Mouse (Mus musculus): ENCODE measurements around the gene Asic3.
A peak's percentile ranks its signal among the peaks of the same experiment; 100 is the strongest.
"Not testable (repeated sequence)": the region's sequence is repeated elsewhere in the genome, so short reads cannot be mapped to it uniquely, and the experiment has no call there.

Asic3 gene

DNA sequence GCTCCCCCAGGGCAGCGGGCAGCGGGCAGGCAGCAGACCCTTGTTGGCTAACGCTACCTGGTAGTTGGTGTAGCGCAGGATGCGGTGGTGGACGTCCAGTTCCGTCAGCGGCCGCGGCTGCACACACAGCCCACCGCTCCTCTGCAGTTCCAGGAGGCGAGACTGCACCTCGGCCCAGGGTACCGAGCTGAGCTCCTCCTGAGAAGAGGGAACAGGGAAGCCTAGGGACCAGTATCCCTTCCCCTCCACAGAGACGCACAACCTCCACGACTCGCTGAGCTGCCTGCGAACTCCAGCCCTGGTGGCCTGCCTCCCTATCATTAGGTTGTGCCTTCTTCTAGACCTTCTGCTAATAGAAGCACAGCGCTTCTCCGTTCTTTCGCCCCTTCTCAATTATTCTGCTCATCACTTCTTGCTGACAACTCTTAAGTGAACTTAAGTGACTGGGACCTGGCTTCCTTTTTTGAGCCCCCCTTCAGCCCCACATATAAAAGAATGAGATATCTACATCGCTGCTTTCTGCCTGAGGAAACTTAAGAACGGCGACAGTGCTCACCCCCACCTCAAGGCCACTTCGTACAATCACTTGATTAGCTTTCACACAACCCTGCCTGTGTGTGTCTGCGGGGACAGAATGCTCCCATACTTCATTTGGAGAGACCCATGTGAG is 24.8 kb upstream of the Asic3 start:
- DNase-seq (ENCODE audit: low spot score): no peak

DNA sequence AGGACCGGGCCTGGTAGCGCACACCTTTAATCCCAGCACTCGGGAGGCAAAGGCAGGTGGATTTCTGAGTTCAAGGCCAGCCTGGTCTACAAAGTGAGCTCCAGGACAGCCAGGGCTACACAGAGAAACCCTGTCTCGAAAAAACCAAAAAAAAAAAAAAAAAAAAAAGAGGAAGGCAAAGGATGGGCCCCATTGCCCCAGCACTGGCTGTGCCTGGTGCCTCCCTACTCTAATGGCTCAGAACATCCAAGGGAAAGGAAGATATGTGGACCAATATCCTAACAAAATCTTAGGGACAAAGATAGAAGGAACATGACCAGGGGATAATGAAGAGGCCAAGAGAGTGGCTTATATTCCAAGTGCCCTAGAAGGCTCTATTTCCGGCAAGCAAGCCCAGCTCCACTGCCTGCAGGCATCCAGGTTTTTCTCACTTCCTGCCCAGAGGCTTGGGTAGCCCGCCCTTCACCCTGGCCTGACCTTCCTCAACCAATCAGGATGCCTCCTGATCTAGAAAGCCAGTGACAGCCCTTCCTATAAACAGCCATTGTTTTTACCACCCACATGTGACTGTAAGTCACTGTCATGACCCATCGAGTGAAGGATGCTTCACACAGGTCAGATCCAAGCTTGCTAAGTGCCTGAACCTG is 24.1 kb upstream of the Asic3 start:
- DNase-seq (ENCODE audit: low spot score): no peak

DNA sequence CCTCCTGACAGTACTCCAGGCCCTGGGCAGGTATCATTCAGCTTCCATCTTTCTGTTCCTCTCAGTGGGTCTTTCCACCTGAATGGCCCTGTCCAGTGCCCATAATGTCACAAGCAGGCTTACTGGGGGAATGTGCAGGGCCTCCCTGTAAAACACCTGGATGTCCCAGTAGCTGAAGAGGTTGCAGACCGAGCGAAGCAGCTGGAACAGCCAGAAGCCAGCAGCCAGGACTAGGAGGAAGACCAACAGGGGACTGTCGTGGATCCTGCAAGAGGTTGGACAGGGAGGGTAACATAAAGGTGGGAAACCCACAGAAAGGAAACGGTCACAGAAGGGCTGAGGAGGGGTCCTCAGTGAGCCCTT is 23.6 kb upstream of the Asic3 start:
- no peak for DNase-seq (ENCODE audit: low spot score)

DNA sequence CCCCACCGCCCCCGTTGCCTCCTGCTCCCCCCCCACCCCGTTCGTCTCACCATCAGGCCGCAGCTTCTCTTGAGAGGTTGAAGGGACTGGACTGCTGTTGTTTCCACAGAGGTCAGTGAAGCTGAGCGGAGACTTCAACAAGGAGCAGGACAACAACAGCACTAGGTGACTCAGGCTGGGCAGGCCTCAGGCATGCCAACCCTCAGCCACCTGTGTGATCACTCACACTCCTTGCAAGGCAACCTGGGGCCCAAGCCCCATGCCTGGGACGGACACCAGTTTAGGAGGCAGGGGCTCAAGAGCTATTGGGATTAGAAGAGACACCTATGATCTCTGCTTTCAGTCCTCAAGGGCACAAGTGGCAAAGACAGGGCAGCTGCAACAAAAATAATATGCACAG is 21.3 kb upstream of the Asic3 start, which contains the start of gene Atg9b:
TSS of gene Atg9b (minus strand) at position 280 of the 400 bp plus-strand sequence.
- no peak for DNase-seq (ENCODE audit: low spot score)

DNA sequence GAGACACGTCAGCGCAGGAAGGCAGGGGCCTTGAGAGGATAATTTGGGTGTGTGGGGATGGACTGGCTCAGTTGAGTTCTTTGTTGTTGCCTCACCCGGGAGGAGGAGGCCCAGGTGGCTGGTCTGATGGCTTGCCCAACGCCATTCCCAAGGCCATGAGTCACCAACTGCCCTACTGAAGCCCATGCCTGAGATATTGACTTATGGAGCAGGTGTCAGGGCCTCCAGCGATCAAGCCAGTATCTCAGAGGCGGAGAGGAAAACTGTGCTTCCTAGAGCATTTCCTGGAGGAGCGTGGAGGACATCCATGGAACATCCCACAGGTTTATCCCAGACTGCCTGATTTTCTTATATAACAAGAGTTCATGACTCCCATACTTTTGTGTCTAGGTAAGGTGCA is 20.5 kb upstream of the Asic3 start:
- DNase-seq (ENCODE audit: low spot score): no peak

DNA sequence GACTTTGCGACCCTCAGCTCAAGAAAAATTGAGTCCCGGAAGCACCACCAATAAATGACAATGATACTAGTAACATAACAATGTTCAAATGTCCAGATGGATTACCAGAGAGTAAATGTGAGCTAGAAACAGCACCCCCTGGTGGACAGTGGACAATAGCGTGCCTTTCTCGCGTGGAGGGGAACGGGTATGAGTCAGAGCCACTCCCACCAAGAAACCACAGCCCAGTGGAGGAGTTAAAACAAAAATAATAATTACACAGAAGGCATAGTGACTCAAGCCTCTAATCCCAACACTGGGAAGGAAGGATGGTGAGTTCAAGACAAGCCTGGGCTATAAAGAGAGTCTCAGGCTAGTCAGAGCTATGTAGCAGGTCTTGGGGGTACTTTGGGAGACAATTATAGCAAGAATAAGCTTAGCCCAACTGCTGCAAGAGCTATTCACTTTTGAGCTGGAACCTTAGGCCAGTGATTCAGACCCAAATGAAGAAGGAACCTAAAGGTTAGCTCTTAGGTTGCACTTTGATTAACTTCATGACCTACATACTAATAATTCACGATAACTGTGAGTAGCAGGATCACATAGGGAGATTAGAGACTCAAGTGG is 19.7 kb upstream of the Asic3 start, which contains the start of gene Abcb8:
TSS of gene Abcb8 (plus strand) at position 272 of the 606 bp plus-strand sequence.
- DNase-seq (ENCODE audit: low spot score): peak; percentile 91

DNA sequence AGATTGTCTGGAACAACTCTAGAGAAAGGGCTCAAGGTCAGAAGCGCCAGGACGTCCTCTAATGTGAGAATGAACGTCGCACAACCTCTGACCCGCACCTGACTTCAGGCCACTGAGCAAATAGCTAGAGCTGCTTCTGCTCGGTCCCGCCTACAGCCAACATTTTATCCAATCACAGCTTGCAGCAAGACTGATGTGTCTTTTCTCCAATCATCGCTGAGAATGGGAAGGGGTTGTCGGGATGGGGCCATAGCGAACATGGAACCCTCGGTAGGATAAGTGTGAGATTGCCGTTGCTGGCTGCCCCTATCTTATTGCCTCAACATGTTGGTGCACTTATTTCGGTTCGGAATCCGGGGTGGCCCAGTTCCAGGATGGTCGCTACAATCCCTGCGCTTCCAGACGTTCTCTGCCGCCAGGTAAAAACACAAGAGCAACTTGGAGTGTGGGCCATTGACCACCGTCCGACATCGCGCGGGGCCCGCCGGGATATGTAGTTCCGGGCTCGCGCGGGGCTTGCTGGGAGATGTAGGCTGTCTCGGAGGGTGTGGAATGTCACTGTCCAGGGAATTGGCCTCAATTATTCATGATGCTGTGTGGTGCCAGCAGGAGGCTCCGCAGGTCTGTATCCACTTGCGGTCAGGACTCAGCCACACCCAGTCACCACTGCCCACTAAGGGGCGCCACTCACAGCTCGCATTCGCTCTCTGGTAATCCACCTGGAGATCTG is 18.9 kb upstream of the Asic3 start:
- peak; percentile 97 for DNase-seq (ENCODE audit: low spot score)

DNA sequence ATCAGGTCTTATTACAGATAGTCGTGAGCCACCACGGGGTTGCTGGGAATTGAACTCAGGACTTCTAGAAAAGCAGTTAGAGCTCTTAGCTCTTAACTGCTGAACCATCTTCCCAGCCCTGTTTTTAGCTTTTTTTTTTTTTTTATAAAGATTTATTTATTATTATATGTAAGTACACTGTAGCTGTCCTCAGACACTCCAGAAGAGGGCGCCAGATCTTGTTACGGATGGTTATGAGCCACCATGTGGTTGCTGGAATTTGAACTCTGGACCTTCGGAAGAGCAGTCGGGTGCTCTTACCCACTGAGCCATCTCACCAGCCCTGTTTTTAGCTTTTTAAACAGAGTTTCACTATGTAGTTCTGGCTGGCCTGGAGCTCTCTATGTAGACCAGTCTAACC is 16.9 kb upstream of the Asic3 start:
- not testable (repeated sequence) for DNase-seq (ENCODE audit: low spot score)

DNA sequence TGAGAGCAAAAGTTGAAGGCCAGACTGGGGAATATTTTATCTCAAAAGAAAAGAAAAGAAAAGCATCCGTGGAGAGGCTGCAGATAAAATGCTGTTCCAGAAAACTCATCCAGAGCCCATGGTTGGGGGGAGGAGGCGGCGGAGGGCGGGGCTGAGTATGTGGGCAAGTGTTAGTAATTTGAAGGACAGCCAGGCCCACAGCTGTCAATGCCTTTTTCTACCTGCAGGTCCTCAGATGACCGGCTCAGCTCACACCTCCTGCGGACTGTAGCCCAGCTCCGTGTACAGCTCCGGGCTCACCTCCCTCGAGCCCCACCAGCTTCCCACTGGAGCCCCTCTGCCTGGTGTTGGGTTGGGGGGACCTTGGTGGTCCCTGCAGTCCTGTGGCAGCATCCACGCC is 13.5 kb upstream of the Asic3 start:
- no peak for DNase-seq (ENCODE audit: low spot score)

DNA sequence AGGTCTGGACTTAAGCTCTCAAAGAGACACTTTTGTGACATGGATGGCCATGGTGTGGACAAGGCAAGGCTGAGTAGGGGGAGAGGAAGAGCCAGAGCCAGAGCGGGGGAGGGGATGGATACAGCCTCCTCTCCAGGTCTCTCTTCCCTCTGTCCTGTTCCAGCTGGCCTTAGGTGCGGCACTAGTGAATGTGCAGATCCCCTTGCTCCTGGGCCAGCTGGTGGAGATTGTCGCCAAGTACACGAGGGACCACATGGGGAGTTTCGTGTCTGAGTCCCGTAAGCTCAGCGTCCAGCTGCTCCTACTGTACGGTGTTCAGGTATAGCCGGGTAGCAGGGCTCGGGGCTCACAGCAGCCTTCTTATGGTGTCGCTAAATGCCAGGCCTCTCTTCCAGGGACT is 12.8 kb upstream of the Asic3 start:
- DNase-seq (ENCODE audit: low spot score): no peak

DNA sequence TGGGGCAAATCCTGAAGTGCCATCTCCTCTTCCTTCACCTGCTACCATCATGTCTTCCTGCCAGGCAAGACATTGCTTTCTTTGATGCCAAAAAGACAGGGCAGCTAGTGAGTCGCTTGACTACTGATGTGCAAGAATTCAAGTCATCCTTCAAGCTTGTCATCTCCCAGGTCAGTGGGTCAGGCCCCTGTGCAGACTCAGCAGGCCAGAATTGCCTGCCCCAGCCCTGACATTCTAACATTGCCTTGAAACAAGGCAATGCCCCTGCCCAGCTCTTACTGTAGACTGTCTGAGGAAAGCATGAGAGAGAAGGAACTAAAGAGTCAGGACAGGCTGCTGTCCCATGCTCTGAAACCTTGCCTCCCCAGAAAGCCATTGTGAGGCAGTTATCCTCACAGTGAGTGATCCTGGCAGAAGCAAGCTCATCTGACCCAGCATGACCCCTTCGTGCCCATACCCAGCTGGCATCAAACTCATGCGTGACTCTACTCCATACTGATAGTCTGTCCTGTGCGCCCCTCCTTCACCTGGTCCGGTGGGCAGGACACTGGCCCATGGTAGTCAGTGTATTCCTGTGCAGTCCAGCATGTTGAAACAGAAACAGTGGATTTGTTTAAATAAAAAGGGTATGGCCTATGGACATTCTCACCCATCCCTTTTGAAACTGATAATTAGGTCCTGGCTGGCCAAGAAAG is 12.1 kb upstream of the Asic3 start:
- no peak for DNase-seq (ENCODE audit: low spot score)

DNA sequence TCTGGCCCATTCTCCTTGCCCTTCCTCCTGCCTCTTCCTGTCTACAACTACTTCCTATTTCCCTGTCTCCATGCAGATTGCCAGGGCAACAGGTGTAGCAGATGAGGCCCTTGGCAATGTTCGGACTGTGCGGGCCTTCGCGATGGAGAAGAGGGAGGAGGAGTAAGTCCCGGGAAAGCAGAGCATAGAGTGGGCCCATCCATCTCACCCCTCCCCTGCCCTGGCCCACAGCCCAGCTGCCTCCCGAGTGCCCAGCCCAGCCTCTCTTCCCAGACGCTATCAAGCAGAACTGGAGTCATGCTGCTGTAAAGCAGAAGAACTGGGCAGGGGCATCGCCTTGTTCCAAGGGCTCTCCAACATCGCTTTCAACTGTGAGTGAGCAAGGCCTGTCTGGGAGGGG is 11.2 kb upstream of the Asic3 start:
- DNase-seq (ENCODE audit: low spot score): no peak

DNA sequence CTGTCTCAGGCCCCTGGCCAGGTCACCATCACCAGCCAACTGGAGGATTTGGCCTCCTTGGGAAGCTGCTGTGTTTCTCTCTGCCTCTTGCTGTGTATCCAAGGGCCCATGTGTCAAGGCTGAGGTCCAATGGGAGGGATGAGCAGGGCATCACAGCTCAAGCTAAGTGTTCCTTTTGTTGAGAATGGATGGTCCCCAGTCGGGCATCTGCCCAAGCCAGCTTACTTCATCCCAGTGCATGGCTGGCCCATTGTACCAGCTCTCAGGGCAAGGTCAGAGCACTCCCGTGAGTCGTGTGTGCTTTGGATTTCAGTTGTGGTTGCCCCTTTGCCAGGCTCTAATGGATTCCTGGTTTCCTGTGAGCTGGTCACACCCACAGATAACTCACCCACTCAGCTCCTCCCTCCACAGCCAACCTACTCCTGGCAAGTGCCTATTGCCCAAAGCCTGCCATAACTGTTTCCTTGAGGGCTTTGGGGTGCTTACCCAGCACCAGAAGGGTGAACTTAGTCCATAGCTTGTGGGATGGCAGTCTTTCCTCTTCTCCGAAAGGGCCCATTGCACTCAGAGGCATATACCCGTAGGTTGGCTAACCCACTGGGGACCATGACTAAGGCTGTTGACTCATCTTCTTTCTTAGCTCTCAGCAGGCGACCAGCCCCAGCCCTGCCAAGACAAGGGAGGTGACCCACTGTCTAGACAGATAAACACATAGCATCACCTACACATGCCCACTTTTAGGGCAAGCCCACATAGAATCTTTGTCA is 8.4 kb upstream of the Asic3 start:
- peak; percentile 70 for DNase-seq (ENCODE audit: low spot score)

DNA sequence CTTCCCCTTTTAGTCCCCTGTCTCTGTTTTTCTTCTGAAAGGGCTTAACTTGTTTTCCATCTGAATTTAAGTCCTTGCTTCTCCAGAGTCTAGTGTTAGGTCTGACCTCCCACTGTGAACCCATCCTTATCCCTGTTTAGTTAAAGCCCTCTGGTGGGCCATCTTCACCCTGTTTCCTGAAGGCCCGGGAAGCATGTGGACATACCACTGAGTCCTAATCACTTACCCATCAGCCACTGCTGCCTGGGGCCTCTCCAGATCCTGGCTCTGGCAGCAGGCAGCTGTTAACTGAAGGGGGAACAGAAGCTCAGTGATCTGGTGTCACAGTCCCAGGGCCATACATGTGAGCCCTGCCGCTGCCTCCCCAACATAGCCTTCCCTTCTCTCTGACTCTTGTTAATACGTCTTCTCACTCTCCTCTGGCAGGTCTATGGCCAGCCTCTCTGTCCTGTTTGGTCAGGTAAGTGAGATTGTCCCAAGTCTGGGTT is 7.8 kb upstream of the Asic3 start:
- DNase-seq (ENCODE audit: low spot score): no peak

DNA sequence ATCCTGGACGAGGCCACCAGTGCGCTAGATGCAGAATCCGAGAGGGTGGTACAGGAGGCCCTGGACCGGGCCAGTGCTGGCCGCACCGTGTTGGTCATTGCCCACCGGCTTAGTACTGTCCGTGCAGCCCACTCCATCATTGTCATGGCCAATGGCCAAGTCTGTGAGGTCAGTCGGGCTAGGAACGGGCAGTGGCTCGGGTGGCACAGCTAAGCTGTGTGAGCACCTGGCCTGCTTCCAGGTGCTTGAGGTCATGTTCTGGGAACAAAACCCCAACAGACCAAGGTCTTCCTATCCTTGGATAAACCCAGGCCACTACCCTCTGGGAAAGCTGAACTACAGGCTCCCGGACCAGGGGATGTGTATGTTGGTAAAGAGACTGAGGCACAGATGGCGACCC is 4.5 kb upstream of the Asic3 start:
- DNase-seq (ENCODE audit: low spot score): no peak

DNA sequence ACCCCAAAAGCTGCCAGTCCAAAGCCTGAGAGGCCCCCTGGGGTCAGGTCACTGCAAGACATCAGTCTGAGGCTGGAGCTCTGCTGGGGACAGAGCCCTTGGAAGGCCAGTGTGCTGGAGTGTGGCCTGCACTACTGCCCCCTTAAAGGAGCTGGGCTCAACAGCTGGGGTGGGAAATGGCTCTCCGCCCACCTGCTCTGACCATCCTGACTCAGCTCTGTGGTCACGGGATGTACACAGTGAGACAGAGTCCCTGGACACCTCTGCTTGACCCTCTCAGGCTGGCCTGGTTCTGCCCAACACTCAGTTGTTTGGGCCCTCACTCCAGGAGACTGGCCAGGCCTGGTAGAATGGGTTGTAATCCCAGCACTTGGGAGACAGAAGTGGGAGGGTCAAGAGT is 3.7 kb upstream of the Asic3 start:
- no peak for DNase-seq (ENCODE audit: low spot score)

DNA sequence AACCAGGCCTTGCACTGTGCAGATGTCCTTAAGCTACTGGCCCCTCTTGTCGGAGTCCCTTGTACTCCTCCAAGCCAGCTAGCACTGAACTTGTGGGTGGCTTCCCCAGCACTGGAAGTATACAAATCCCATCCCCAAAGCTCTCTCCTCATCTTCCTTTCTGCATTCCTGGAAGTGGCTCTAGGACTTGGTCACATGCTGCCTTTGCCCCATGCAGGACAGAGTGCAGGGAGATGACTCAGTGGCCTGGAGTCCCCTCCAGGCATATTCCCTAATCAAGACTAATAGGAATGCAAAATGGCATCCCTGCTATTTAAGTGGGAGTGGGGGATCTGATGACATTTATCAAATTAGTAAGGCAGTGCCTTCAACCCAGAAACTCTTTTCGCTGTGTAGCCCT is 1.1 kb upstream of the Asic3 start:
- no peak for DNase-seq (ENCODE audit: low spot score)

DNA sequence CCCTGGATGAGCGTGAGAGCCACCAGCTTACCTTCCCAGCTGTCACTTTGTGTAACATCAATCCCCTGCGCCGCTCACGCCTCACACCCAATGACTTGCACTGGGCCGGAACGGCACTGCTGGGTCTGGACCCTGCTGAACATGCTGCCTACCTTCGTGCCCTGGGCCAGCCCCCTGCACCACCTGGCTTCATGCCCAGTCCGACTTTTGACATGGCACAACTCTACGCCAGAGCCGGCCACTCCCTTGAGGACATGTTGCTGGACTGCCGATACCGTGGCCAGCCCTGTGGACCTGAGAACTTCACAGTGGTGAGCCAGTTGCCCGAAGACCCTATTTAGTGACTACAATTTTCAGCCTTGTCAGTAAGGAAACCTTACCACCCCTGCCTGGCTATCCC is 746 bp downstream of the Asic3 start:
- no peak for DNase-seq (ENCODE audit: low spot score)

DNA sequence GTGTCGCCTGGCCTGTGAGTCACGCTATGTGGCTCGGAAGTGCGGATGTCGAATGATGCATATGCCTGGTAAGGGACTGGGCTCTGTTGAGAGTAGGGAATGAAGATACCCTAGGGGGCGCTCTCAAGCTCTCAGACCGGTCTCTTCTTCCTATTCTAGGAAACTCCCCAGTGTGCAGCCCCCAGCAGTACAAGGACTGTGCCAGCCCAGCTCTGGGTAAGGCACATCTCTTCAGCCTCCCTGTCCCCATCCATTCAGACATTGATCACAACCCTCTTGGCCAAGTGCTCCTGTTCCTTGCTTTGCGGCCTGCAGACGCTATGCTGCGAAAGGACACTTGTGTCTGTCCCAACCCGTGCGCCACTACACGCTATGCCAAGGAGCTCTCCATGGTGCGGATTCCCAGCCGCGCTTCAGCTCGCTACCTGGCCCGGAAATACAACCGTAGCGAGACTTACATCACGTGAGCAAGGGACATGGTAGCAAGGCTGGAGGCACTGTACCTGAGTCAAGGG is 3.1 kb downstream of the Asic3 start:
- peak; percentile 86 for DNase-seq (ENCODE audit: low spot score)

DNA sequence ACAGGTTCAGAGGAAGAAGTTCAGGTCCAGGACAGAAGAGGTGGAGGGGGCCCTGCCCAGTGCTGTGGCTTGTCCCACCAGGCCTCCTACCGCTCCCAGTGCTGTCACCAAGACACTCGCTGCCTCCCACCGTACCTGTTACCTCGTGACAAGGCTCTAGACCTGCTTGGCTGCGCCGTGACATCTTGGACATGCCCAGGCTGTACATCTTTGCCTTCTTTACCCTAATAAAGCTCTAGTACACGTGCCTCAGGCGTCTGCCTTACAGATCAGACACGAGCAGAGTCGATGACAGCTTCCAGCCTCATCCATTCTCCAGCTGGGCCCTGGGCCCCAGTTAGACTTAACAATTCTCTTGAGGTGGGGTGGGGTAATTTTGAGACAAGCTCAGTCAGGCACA is 4.4 kb downstream of the Asic3 start:
- DNase-seq (ENCODE audit: low spot score): no peak

DNA sequence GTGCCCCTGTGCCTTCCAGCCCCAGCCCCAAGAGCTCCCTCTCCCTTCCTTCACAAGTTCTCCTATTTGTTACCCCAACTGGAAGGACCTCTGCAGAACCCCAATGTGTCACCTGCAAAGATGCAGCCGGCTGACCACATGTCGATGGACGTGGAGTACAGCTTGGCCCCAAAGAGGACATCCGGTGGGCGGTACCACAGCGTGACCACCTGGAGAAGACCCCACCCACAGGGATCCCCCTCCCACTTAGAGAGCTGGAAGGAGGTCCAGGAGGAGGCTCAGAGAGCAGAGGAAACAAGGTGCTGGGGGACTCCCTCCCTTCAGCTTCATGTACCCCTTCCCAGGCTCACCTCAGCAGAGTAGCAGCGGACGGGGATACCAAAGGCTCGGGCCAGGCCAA is 7.2 kb downstream of the Asic3 start:
- DNase-seq (ENCODE audit: low spot score): no peak
